ENCODE assay signal across 17 mouse cellular contexts in the genomic region with DNA sequence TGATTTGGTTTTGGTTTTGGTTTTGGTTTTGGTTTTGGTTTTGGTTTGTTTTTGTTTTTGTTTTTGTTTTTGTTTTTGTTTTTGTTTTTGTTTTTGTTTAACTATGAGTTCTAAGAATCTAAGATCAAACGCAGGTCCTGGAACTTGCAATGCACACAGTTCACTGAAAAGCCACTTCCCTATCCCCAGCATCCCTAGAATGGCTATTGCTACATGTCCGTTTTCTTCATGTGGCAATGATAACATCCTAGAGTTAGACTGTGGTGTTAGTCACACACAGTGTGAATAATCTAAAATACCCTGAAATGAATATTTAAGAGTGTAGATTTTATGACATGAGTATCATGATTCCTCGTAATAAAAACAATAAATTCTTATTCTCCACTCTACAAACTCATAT.
"Had no signal": no experiment of that assay in that cellular context is flagged by ENCODE, and none has a peak within 500 bp of the region (broad histone marks: within the 10 kb centered on the region; RNA-seq: fewer than 3 reads in every experiment).

No protein-coding gene starts in this region.

- H3K27me3 ChIP-seq: neural tube, embryonic 12.5 days; neural tube, embryonic 13.5 days; neural tube, embryonic 15.5 days; stomach, embryonic 15.5 days had no signal

- H3K27ac ChIP-seq: neural tube, embryonic 12.5 days; neural tube, embryonic 13.5 days; neural tube, embryonic 15.5 days; stomach, embryonic 15.5 days; stomach, postnatal 0 days had no signal

- H3K9ac ChIP-seq: neural tube, embryonic 12.5 days; neural tube, embryonic 13.5 days; neural tube, embryonic 15.5 days; stomach, embryonic 15.5 days had no signal

- DNase-seq: retina, postnatal 1 day; right cerebral cortex, adult 18-20 months; right cerebral cortex, postnatal 14 days; right cerebral cortex, postnatal 25 days; right cerebral cortex, postnatal 4 days; spleen, adult 18-20 months; thymus, adult 18-20 months; thymus, adult 2 months; thymus, postnatal 14 days; thymus, postnatal 25 days; thymus, postnatal 36 days; thymus, postnatal 4 days had no signal

- H3K4me3 ChIP-seq: neural tube, embryonic 12.5 days; neural tube, embryonic 13.5 days; neural tube, embryonic 15.5 days; stomach, embryonic 15.5 days had no signal

- H3K36me3 ChIP-seq: neural tube, embryonic 12.5 days; neural tube, embryonic 13.5 days; neural tube, embryonic 15.5 days; stomach, embryonic 15.5 days had no signal

- H3K4me1 ChIP-seq: neural tube, embryonic 12.5 days; neural tube, embryonic 13.5 days; neural tube, embryonic 15.5 days; stomach, embryonic 15.5 days had no signal

- H3K4me2 ChIP-seq: neural tube, embryonic 12.5 days; neural tube, embryonic 13.5 days; neural tube, embryonic 15.5 days; stomach, embryonic 15.5 days had no signal

- H3K9me3 ChIP-seq: neural tube, embryonic 12.5 days; neural tube, embryonic 13.5 days; neural tube, embryonic 15.5 days; stomach, embryonic 15.5 days had no signal
